14 mouse cellular contexts compared by ENCODE assay signal in genomic region chr12:45037091-45037490, GRCm38 (mm10).
"Had no signal": no experiment of that assay in that cellular context is flagged by ENCODE, and none has a peak within 500 bp of the region (broad histone marks: within the 10 kb centered on the region; RNA-seq: fewer than 3 reads in every experiment).

No protein-coding gene starts in this region.

- H3K27me3 ChIP-seq: liver, embryonic 15.5 days; megakaryocyte, embryonic 14.5 days; midbrain, embryonic 15.5 days; neural tube, embryonic 12.5 days; stomach, embryonic 15.5 days had no signal

- H3K4me3 ChIP-seq: left cerebral cortex, adult 2 months; limb, embryonic 10.5 days; liver, embryonic 15.5 days; megakaryocyte, embryonic 14.5 days; midbrain, embryonic 15.5 days; neural tube, embryonic 12.5 days; stomach, embryonic 15.5 days had no signal

- H3K9ac ChIP-seq: hindbrain, embryonic 14.5 days; liver, embryonic 15.5 days; midbrain, embryonic 15.5 days; neural tube, embryonic 12.5 days; stomach, embryonic 15.5 days had no signal

- H3K4me2 ChIP-seq: hindbrain, embryonic 14.5 days; liver, embryonic 11.5 days; liver, embryonic 15.5 days; midbrain, embryonic 11.5 days; midbrain, embryonic 15.5 days; neural tube, embryonic 12.5 days; stomach, embryonic 15.5 days had no signal

- H3K4me1 ChIP-seq: limb, embryonic 10.5 days; megakaryocyte, embryonic 14.5 days; midbrain, embryonic 15.5 days; neural tube, embryonic 12.5 days; stomach, embryonic 15.5 days had no signal

- H3K9me3 ChIP-seq: limb, embryonic 10.5 days; liver, embryonic 15.5 days; megakaryocyte, embryonic 14.5 days; midbrain, embryonic 15.5 days; neural tube, embryonic 12.5 days; stomach, embryonic 15.5 days had no signal

- DNase-seq: lung, postnatal 10 days; right cerebral cortex, postnatal 14 days; thymus, postnatal 4 days had no signal

- ATAC-seq: midbrain, embryonic 15.5 days had no signal

- H3K36me3 ChIP-seq: limb, embryonic 10.5 days; liver, embryonic 15.5 days; midbrain, embryonic 15.5 days; neural tube, embryonic 12.5 days; stomach, embryonic 15.5 days had no signal

- H3K27ac ChIP-seq: hindbrain, embryonic 14.5 days; left cerebral cortex, adult 2 months; limb, embryonic 10.5 days; liver, embryonic 15.5 days; macrophage; midbrain, embryonic 15.5 days; neural tube, embryonic 12.5 days; stomach, embryonic 15.5 days had no signal
